Mouse (Mus musculus) bone marrow, adult 2 months (tissue): ENCODE results near the gene Gm48551.

ENCODE experiments used
- CTCF ChIP-seq: fragments of 200-500 bp; IDR thresholded peaks from 2 replicates; pipeline ENCODE4 v1.5.1; 2011; ENCODE audit warnings: low read length, control low read depth; ENCODE audit not compliant: control insufficient read depth, insufficient read depth
- POLR2A ChIP-seq: fragments of 200-500 bp; IDR thresholded peaks from 2 replicates; pipeline ENCODE4 v1.6.1; 2011; ENCODE audit warnings: low read depth, mild to moderate bottlenecking, control low read depth, low read length, borderline replicate concordance; ENCODE audit not compliant: control insufficient read depth

DNA sequence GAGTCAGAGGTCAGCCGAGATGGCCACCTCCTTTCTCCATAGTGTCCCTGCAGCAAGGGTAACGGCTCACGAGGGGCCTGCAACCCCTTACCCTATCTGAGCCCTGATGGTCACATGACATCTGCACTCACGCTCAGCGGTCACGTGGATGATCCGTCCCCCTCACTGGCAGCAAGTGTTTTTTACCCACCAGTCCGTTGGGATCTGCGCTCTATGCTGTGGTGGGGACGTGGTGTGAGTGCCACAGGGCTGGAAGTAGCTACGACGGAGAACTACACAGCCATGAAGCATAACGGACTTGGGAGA is 24.1 kb downstream of the Gm48551 start:
- TF ChIP-seq CTCF (no peak), POLR2A (no peak)
